Mouse (Mus musculus) ovary, postnatal 10 days (tissue): Measurements from ENCODE around the gene Gm11639.
"Not testable (repeated sequence)": the region's sequence is repeated elsewhere in the genome, so short reads cannot be mapped to it uniquely, and the experiment has no call there.

Experiments
- DNase-seq: peaks from one replicate; pipeline ENCODE4 v3.0.0; 2022; ENCODE audit warnings: low spot score

The Gm11639 gene

DNA sequence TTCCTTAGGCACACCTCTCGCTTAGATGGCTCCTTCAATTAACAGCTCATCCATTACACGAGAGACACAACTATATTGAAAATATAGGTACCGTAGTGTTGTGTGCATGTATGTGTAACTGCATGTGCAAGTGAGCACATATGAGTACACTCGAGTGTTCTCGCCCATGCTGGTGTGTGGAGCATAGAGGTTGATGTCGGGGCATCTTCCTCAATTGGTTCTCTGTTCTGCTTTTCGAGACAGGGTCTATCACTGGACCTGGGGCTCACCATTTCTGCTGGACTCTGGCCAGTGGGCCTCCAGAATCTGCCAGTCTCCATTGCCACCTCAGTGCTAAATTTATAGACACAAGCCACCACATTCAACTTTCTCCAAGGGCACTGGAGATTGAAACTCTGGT lies 432.3 kb downstream of the Gm11639 start:
- no peak for DNase-seq

- DNase-seq, result no peak
Measured at GRCm38 (mm10) chr11:105120551-105121061, 435.1 kb downstream of the Gm11639 start.

GRCm38 (mm10) chr11:105121792-105122191 lies 436.3 kb downstream of the Gm11639 start:
- not testable (repeated sequence) for DNase-seq

GRCm38 (mm10) chr11:105123986-105124385 lies 438.5 kb downstream of the Gm11639 start:
- no peak for DNase-seq

GRCm38 (mm10) chr11:105125735-105126519 lies 440.4 kb downstream of the Gm11639 start, which contains the start of gene Mettl2:
Gene Mettl2, plus strand, starts transcription at chr11:105126425.
- DNase-seq, result peak; percentile 60

DNA sequence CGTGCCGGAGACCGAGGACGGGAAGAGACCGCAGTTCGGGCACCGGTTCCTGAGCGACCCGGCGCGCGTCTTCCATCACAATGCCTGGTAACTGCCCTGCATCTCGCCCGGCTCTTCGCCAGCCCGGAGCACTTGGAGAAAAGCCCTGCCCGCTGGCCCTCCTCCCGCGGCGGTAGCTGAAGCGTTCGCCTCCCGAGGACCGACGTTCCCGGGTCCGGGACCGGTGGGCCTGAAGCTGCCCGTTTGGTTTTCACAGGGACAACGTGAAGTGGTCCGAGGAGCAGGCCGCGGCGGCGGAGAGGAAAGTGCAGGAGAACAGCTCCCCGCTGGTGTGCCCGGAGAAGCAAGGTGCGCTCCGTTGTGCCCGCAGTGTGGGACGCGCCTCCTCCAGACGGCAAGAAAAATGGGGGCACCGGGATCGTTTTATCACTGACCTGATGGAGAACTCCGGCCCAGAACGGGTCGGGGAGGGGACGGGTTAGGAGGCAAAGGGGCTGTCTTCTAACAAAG lies 441.1 kb downstream of the Gm11639 start:
- DNase-seq, result peak; percentile 13

DNA sequence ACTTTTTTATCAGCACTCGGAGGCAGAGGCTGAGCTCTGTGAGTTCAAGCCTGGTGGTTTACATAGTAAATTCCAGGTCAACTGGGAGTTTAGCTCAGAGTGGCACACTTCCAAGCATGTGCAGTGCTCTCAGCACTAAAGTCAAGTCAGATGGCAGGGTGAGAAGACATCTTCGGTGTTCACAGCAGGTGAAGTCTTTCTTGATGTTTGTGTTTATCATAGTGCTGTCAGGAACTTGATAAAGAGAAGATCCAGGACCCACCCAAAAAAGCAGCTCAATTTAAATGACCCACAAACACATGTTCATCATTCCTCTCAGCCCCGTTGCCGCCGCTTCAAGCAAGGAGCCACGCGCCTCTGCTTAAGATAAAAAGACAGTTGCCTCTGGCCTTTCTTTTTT lies 450.2 kb downstream of the Gm11639 start:
- no peak for DNase-seq

DNA sequence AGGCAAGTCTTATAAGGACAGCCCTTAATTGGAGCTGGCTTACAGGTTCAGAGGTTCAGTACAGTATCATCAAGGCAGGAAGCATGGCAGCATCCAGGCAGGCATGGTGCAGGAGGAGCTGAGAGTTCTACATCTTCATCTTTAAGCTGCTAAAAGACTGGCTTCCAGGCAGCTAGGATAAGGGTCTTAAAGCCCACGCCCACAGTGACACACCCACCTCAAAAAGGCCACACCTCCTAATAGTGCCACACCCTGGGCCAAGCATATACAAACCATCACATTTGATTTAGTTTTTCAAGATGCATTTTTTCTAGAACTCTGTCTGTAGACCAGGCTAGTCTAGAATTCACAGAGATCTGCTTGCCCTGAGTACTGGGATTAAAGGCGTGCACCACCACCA lies 451.7 kb downstream of the Gm11639 start:
- DNase-seq, result not testable (repeated sequence)

DNA sequence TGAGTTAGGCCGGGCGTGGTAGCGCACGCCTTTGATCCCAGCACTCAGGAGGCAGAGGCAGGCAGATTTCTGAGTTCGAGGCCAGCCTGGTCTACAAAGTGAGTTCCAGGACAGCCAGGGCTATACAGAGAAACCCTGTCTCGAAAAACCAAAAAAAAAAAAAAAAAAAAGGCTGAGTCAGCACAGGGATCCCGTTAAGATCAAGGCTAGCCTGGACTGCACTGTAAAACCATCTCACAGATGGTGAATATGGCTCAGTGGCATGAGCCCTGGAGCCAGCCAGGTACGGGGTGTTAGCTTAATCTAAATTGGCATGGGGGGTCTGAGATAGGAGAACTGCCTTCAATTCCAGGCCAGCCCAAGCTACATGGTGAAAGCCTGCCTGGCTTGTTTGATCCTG lies 455.0 kb downstream of the Gm11639 start:
- DNase-seq, result not testable (repeated sequence)

DNA sequence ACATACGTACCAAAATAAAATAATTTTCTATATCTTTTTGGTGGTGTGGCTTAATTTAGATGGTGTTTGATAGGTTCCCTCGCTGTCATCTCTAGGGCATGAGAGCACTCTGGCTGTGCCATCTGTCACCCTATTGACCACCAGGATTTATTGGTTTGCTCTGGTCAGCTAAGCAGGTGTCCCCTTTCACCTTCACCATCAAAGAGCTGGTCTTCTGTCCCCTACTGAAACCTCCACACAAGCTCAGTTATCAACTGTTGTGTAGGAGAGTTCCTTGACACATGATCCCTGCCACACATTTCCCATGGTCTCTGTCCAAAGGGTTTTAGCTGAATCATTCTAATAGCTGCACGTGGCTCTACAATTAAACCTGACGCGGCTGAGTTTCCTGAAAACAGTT lies 455.6 kb downstream of the Gm11639 start:
- DNase-seq, result no peak

- DNase-seq, result no peak
Measured at GRCm38 (mm10) chr11:105143564-105143963, 458.1 kb downstream of the Gm11639 start.

- no peak for DNase-seq
Measured at GRCm38 (mm10) chr11:105144084-105144483, 458.6 kb downstream of the Gm11639 start.

DNA sequence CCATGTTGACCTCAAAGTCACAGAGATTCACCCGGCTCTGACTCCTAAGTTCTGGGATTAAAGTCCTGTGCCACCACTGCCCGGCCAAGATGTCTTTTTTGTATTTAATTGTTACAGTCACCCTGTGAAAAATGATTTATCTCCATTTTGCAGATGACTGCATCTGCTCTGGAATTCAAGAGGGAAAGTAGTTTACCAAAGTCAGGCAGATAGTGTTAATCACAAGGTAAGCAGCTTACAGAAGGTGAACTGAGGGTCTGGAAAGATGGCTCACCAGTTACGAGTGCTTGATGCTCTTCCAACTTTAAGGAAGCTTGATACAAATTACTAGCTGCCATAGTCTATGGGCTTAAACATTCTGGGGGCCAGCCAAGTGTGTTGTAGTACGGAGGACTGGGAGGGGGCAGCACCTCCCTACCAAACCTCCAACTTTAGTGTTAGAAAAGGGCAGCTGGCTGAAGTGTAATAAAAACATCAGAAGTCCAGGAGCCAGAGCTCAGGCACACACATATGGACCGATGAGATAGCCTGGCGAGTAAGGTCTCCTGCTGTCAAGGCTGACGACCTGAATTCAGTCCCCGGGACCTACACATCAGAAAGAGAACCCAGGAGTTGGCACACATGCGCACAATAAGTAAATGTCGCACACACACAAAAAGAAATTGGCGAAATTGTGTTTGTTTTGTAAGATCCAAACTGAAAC lies 459.2 kb downstream of the Gm11639 start:
- DNase-seq, result no peak

GRCm38 (mm10) chr11:105145211-105145610 lies 459.7 kb downstream of the Gm11639 start:
- DNase-seq, result no peak

- DNase-seq, result no peak
Measured at GRCm38 (mm10) chr11:105146593-105146992, 461.1 kb downstream of the Gm11639 start, which contains the start of gene Gm10842. Gene Gm10842, plus strand, starts transcription at chr11:105146893.

- DNase-seq, result no peak
Measured at GRCm38 (mm10) chr11:105149353-105149752, 463.8 kb downstream of the Gm11639 start.

DNA sequence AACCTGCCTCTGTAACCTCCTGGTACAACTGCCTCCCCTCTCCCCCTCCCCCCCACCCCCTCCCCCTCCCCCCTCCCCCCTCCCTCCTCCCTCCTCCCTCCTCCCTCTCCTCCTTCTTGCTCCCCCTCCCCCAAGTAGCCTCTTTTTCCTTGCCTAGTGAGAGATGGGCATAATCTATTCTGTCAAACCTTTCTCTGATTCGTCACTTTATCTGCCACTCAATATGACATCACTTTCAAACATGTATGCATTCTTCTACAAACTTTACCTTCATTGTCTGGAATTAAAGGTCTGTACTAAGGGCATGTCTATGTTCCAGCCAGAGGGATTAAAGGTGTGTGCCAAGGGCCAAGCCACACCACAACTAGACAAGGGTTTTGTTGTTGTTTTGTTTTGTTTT lies 464.3 kb downstream of the Gm11639 start:
- DNase-seq, result no peak

DNA sequence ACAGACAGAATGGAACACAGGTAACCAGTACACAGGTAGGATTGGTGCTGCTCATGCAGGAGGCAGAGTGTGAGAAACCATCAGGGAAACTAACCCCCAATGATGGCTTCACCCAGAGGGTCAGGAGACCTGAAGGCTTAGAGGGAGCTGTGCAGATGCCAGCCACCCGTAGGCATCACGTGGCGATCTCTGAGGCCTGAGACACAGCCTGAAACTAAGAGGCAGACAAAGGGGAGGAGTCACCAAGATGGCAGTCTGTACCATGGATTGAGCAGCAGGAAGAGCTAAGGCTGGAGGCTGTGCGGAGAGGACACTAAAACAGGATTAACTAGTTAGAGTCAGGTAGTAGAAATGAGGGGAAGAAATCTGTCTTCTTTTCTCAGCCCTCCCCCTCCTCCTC lies 465.2 kb downstream of the Gm11639 start:
- DNase-seq, result no peak

DNA sequence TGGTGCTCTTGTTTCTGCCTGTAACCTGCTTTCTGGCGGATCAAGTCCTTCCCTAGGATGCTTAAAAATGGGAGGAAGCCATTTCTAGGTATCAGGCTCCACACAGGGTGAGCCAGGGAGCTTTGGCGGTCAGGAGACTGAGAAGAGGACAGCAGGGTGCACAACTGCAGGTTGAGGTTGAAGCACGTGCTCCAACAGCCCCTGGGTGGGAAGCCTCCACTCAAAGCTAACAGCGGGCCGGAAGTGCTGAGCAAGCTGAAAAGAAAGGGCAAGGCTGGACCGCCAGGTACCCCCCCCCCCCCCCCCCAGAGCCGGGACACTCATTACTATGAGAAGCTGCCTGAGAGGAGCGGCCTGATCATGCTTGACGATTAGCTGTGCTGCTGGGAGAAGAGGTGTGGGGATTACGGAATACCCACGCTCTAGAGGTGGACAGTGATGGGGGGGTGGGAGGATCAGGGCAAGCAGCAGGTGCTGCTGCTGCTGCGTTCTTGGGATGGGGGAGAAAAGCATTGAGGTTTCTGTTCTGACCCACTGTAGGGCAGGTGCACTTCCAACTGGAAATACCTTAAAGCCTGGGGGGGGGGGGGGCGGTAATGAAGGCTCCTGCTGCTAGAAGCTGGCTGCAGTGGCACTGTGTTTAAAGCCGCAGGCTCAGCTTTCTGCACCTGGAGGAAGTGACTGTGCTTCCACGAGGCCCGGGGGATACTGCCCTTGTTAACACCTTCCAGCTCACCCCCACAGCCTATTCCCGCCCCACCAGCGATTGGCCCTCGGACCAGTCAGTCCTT lies 465.9 kb downstream of the Gm11639 start:
- no peak for DNase-seq

DNA sequence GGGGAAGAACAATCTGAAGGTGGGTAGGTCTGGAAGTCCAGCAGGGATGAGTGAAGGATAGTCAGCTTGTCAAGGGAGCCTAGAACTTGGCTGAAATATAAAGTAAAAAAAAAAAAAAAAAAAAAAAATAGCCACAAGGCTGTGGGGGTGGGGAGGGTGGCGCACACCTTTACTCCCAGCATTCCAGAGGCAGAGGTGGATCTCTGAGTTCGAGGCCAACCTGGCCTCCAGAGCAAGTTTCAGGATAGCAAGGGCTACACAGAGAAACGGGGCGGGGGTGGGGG lies 466.5 kb downstream of the Gm11639 start:
- DNase-seq, result no peak

GRCm38 (mm10) chr11:105152357-105152899 lies 466.9 kb downstream of the Gm11639 start:
- DNase-seq, result no peak
